Mouse (Mus musculus) cerebellum, postnatal 14 days (tissue): Measurements from ENCODE around the gene Ttc39a.

ENCODE experiments used
- DNase-seq, 2 experiments: peaks; one replicate each; pipeline ENCODE4 v3.0.0; 2021; ENCODE audit warnings: mixed read lengths in 2 of 2

Gene Ttc39a

DNA sequence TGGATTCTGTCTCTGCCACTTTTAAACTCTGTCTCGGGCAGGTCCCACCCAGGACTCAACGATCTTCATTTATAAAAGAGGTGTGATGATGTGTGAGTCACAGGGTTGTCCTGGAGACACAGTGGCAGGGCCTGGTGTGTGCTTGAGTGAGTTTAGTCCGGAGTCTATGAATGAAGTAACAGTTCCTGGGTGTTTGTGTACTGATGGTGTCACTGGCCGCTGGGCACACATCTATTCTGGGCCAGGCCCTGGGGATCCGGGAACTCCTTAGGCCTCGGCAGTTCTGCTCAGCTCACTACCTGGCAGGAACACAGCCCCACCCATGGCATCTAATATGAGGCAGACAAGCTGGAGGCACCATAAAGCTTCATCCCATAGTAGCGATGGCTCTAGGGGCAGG, 15.2 kb downstream of the Ttc39a start:
- DNase-seq, result no peak

GRCm38 (mm10) chr4:109422436-109422835, 16.0 kb downstream of the Ttc39a start:
- DNase-seq, result no peak

GRCm38 (mm10) chr4:109423438-109423837, 17.0 kb downstream of the Ttc39a start:
- DNase-seq, result no peak

- DNase-seq, result no peak
These were observed 20.6 kb downstream of the Ttc39a start for GRCm38 (mm10) chr4:109427058-109427457.

DNA sequence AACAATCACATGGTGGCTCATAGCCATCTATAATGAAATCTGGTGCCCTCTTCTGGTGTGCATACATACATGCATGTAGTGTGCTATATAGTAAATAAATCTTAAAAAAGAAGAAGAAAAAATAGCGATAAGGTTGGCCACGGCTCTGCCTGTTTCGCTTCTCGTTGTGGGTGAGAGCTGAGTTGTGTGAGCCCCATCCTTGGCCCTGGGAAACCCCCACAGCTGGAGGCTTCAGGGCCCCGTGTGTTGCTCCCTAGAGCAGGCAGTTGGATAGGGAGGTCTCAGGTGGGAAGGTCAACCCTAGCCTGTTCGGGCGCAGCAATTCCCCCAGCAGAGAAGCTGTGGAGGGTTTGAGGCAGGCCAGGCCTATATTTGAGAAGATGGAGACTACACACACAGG, 23.8 kb downstream of the Ttc39a start:
- DNase-seq, result no peak

DNA sequence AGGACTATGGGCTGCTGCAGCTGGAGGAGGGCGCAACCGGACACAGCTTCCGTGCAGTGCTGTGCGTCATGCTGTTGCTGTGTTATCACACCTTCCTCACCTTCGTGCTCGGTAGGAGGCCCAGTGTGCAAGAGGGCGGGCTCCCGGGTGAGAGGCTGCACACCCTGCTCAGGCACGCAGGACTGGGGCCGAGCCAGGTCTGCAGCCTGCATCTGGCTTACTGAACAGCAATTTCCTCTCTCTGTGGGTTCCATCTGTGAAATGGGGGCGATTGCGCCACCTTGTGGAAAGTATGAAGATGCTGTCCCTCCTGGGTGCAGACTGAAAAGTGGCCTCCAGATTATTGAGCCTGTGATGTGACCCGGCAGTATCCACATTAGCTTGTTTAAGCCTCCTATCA, 24.4 kb downstream of the Ttc39a start:
- DNase-seq, result peak; percentile 44 to 58

GRCm38 (mm10) chr4:109432668-109433375, 26.4 kb downstream of the Ttc39a start:
- no peak for DNase-seq

GRCm38 (mm10) chr4:109433641-109434040, 27.2 kb downstream of the Ttc39a start:
- peak; percentile 42 to 47 for DNase-seq

- DNase-seq, result no peak
These were observed 27.8 kb downstream of the Ttc39a start for GRCm38 (mm10) chr4:109434256-109434655.

GRCm38 (mm10) chr4:109437913-109438878, 31.8 kb downstream of the Ttc39a start:
- DNase-seq, result peak; percentile 75 to 82

DNA sequence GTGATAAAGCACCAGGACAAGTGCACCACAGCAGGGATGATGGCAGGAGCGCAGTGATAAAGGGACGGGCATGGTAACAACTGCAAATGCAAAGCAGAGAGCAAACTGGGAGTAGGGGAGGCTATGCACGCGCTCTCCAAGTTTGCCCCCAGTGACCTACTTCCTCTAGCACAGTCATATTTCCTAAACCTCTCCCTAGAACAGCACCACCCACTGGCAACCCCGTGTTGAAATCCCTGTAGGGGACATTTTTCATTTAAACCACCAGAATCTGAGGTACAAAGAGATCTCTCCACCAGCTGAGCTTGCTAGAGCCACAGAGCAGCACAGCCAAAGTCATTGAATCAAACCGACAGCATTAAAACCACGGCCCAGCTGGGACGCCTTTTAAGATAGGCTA, 32.7 kb downstream of the Ttc39a start:
- no peak for DNase-seq

GRCm38 (mm10) chr4:109439825-109440248, 33.4 kb downstream of the Ttc39a start:
- no peak for DNase-seq

DNA sequence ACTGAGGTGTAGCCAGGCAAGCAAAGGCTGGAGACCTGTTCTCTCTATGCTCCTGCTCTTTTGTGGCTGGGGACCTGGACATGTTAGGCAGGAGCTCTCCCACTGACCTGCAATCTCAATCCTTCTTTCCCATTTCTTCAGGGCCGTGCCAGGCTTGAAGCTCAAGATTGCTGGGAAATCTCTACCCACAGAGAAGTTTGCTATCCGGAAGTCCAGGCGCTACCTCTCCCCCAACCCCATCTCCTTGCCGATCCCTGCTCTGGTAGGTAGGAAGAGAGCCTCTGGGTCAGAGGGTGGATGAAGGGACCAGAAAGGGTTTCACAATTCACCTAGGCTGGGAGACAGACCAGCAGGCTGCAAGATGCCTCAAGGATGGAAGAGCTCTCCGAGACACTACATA, 34.0 kb downstream of the Ttc39a start:
- no peak for DNase-seq

GRCm38 (mm10) chr4:109441000-109441399, 34.6 kb downstream of the Ttc39a start:
- no peak for DNase-seq

- peak in 1 of 2 experiments; percentile 21 for DNase-seq
These were observed 35.7 kb downstream of the Ttc39a start for GRCm38 (mm10) chr4:109442126-109442525.

GRCm38 (mm10) chr4:109442649-109443048, 36.2 kb downstream of the Ttc39a start:
- peak; percentile 70 to 83 for DNase-seq

GRCm38 (mm10) chr4:109444471-109444870, 38.0 kb downstream of the Ttc39a start:
- DNase-seq, result no peak

- no peak for DNase-seq
These were observed 38.5 kb downstream of the Ttc39a start for GRCm38 (mm10) chr4:109444951-109445350.

DNA sequence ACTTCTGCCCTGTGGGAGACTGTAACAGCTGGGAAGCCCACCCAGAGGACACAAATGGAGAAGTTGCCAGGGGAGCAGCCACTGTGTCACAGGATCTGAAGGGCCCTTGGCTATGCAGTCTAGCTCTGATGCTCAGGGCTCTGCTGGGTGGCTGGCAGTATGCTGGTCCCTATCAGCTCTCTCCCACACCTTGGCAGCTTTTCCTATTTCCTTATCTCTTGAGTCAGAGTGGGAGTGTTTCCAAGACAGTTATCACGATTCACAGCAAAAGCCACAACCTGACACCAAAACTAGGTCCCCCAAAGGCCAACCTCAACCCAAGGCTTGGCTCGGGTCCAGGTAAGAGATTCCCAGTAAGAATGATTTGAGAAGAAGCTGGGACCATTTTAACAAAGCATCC, 39.0 kb downstream of the Ttc39a start:
- peak; percentile 30 to 45 for DNase-seq

DNA sequence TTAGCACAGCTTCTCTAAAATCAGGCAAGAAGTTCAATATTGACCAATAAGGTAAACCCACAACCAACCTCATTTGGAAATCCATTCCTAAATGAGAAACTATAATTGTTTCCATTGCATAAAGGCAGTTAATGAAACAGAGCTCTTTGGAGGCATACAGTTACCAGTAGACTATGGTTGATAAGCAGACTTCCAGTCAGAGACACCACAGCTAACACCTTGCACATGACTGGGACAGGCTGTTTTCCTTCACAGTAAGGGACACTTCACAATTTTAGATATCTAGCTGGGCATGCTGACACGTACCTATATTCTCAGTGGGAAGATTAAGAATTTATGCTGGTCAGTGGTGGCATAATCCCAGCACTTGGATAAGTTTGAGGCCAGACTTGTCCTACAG, 39.5 kb downstream of the Ttc39a start:
- no peak for DNase-seq

DNA sequence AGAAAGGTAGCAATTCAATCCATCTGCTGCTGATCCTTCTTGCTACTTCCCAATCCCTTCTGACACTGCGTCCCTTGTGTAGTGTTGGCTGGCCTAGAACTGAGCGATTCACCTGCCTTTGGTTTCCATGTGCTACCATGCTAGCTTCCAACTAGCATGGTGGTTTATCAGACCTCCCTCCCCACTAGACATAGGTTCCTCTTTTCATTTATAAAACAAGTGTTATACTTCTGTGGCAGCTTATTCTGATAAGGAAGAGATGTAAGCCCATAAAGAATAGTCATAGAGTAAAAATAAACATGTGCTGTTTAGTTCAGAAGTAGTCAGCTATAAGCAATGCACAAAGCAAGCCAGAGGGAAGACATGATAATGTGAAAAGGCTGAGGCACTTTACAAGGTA, 42.1 kb downstream of the Ttc39a start:
- no peak for DNase-seq

GRCm38 (mm10) chr4:109456821-109457220, 50.4 kb downstream of the Ttc39a start:
- no peak for DNase-seq

- no peak for DNase-seq
These were observed 54.2 kb downstream of the Ttc39a start for GRCm38 (mm10) chr4:109460421-109461179.
